Mouse (Mus musculus) hindbrain, postnatal 0 days (tissue): ENCODE results near the gene Slc36a4. TPM values are rescaled to one million over a fixed set of nuclear protein-coding genes. Genes with fewer than 3 reads are reported as not detected.

Source experiments
- ATAC-seq: fragments of 200-750 bp; cut with Nextera tagmentation; 2 replicates; pipeline ENCODE4 v1.8.0; 2017; ENCODE audit warnings: mild to moderate bottlenecking, moderate TSS enrichment, moderate library complexity
- DNase-seq: peaks from one replicate; pipeline ENCODE4 v3.0.0-alpha.2; 2015; ENCODE audit warnings: low spot score
- H3K27ac ChIP-seq: fragments of 300-500 bp; sonication (generic); 2 replicates; pipeline ENCODE4 v1.5.1; 2014; ENCODE audit warnings: mild to moderate bottlenecking
- H3K27me3 ChIP-seq: fragments of 300-500 bp; sonication (generic); 2 replicates; pipeline ENCODE4 v1.6.1; 2014; ENCODE audit warnings: low read length, mixed read lengths; ENCODE audit not compliant: insufficient read depth
- H3K36me3 ChIP-seq: fragments of 300-500 bp; sonication (generic); 2 replicates; pipeline ENCODE4 v1.6.1; 2014; ENCODE audit warnings: low read length, mixed read lengths; ENCODE audit not compliant: insufficient read depth
- H3K4me1 ChIP-seq: fragments of 300-500 bp; sonication (generic); 2 replicates; pipeline ENCODE4 v1.6.1; 2014; ENCODE audit warnings: antibody characterized with exemption, low read length, mixed read lengths; ENCODE audit not compliant: insufficient read depth
- H3K4me2 ChIP-seq: fragments of 300-500 bp; sonication (generic); 2 replicates; pipeline ENCODE4 v1.6.1; 2014; ENCODE audit warnings: low read depth, mild to moderate bottlenecking, low read length, moderate library complexity, mixed read lengths
- H3K4me3 ChIP-seq: fragments of 300-500 bp; sonication (generic); 2 replicates; pipeline ENCODE4 v1.5.1; 2014; ENCODE audit warnings: low read length
- H3K9ac ChIP-seq: fragments of 300-500 bp; sonication (generic); replicated peaks from 2 replicates; pipeline ENCODE4 v1.6.1; 2014; ENCODE audit warnings: mild to moderate bottlenecking, low read length, moderate library complexity, mixed read lengths
- H3K9me3 ChIP-seq: fragments of 300-500 bp; sonication (generic); 2 replicates; pipeline ENCODE4 v1.6.1; 2016; ENCODE audit warnings: low read length, mixed read lengths
- CTCF ChIP-seq: IDR thresholded peaks from 2 replicates; pipeline ENCODE4 v1.5.1; 2016; ENCODE audit warnings: antibody characterized with exemption, control low read depth, low read depth
- WGBS: fragments of 180-500 bp; shearing (Covaris S2); extraction: QIAGEN DNeasy Blood & Tissue Kit; methylation state at CpG from one replicate; pipeline ENCODE4 v1.1.7; 2014; 5-methylcytosine and 5-hydroxymethylcytosine counted together
- polyA plus RNA-seq: library from polyadenylated mRNA; unstranded; fragments of >200 nt; fragmentation: Nextera tagmentation; extraction: Ambion mirVana; gene quantifications from 2 replicates; pipeline ENCODE4 v1.2.1, GENCODE M21; 2015
- total RNA-seq: library from RNA; depleted of rRNA; stranded (reverse); fragments of >200 nt; gene quantifications from 2 replicates; pipeline ENCODE4 v1.2.3, GENCODE M21; 2014; rRNA removed

The Slc36a4 gene
- total RNA-seq (43.6 and 47.4 TPM in 2 replicates), polyA plus RNA-seq (23.7 and 26.7 TPM in 2 replicates)

GRCm38 (mm10) chr9:15709599-15710381, at the start of gene Slc36a4:
Gene Slc36a4 (plus strand): TSS chr9:15709738.
- peak within 1 kb of the TSS; percentile 74 for H3K4me2 ChIP-seq
- no peaks in the 10 kb centered on the region for H3K9me3 ChIP-seq
- H3K27ac ChIP-seq, result peak within 1 kb of the TSS; percentile 92
- H3K36me3 ChIP-seq, result no peaks in the 10 kb centered on the region
- H3K27me3 ChIP-seq, result no peaks in the 10 kb centered on the region
- under 1% methylated on average over 66 of the region's 75 CpGs for WGBS
- no peak for TF ChIP-seq CTCF
- H3K4me3 ChIP-seq, result peak within 1 kb of the TSS; percentile 71
- no peaks in the 10 kb centered on the region; the same call in 1 of the 2 replicates for H3K4me1 ChIP-seq
- DNase-seq (peak; percentile 89), ATAC-seq (peak; percentile 93)
- H3K9ac ChIP-seq, result peak within 1 kb of the TSS; percentile 81

GRCm38 (mm10) chr9:15664606-15665005, 44.9 kb upstream of the Slc36a4 start:
- WGBS, result 87% methylated on average over 7 of the region's 7 CpGs
- TF ChIP-seq CTCF, result no peak
- Histone ChIP-seq H3K36me3 (no peaks in the 10 kb centered on the region), H3K4me2 (no peak overlapping the region), H3K27me3 (no peaks in the 10 kb centered on the region), H3K4me1 (no peaks in the 10 kb centered on the region), H3K9ac (no peak overlapping the region), H3K27ac (no peak overlapping the region), H3K9me3 (no peaks in the 10 kb centered on the region), H3K4me3 (no peak overlapping the region)
- DNase-seq (no peak), ATAC-seq (no peak)

GRCm38 (mm10) chr9:15669452-15669851, 40.1 kb upstream of the Slc36a4 start:
- H3K27me3 ChIP-seq, result no peaks in the 10 kb centered on the region
- no peak overlapping the region for H3K4me2 ChIP-seq
- no peaks in the 10 kb centered on the region for H3K4me1 ChIP-seq
- ATAC-seq (no peak), DNase-seq (no peak)
- WGBS, result 76% methylated on average over 3 of the region's 3 CpGs
- no peaks in the 10 kb centered on the region for H3K36me3 ChIP-seq
- no peak overlapping the region for H3K4me3 ChIP-seq
- no peak overlapping the region for H3K9ac ChIP-seq
- no peak overlapping the region for H3K27ac ChIP-seq
- no peaks in the 10 kb centered on the region for H3K9me3 ChIP-seq
- TF ChIP-seq CTCF, result no peak

DNA sequence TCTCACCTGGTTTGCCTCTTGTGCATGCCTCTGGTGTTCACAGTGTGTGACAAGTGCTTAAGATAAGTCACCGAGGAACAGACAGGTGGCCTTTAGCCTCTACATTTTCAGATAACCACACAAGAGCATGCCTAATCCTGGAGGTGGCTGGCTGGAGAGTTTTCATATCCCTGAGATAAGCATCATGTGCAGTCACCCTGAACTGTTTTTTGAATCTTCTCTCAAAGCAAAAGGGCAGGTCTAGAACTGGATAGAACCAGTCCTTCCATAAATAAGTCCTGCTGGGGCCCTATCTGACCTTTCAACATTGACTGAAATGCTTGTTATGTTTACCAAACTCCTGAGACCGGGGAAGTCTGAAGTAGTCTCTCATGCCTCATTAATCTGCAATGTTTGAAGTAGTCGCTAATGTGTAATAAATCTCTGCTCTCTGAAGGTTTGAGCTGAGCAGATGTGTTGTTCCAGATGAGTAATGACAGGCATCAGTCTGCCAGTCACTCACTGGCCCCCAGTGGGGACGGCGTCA, 39.5 kb upstream of the Slc36a4 start:
- no peaks in the 10 kb centered on the region for H3K4me1 ChIP-seq
- 34% methylated on average over 5 of the region's 5 CpGs for WGBS
- no peak overlapping the region for H3K9ac ChIP-seq
- H3K4me2 ChIP-seq, result no peak overlapping the region
- DNase-seq (no peak), ATAC-seq (no peak)
- no peaks in the 10 kb centered on the region for H3K36me3 ChIP-seq
- H3K27ac ChIP-seq, result no peak overlapping the region
- no peaks in the 10 kb centered on the region for H3K9me3 ChIP-seq
- no peaks in the 10 kb centered on the region for H3K27me3 ChIP-seq
- no peak for TF ChIP-seq CTCF
- H3K4me3 ChIP-seq, result no peak overlapping the region

DNA sequence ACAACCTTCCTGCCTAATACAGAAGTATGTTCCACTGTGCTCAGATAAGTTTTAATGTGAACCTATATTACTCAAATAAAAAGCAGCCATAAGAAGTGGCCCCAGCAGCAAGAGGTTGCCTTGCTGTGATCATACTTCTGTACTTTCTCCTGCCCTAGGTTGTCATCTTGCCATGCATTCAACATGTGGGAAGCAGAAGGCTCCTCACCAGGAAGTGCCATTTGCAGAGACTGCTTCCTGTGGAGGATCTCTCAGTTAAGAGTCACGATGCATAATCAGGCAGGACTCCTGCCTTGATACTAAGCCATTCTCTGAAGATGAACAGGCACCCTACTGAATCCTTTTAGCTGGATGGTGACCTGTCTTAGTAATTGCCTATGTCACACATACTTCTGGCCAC, 37.3 kb upstream of the Slc36a4 start:
- no peaks in the 10 kb centered on the region for H3K36me3 ChIP-seq
- H3K9me3 ChIP-seq, result no peaks in the 10 kb centered on the region
- no peak for DNase-seq
- H3K27me3 ChIP-seq, result no peaks in the 10 kb centered on the region
- H3K4me2 ChIP-seq, result no peak overlapping the region
- H3K4me3 ChIP-seq, result no peak overlapping the region
- ATAC-seq, result no peak
- no peak overlapping the region for H3K27ac ChIP-seq
- H3K4me1 ChIP-seq, result no peaks in the 10 kb centered on the region
- no peak for TF ChIP-seq CTCF
- no peak overlapping the region for H3K9ac ChIP-seq
- 38% methylated on average over 1 of the region's 1 CpGs for WGBS

GRCm38 (mm10) chr9:15681855-15682466, 27.6 kb upstream of the Slc36a4 start:
- 26% methylated on average over 2 of the region's 2 CpGs for WGBS
- Histone ChIP-seq H3K4me3 (no peak overlapping the region), H3K4me2 (no peak overlapping the region), H3K9ac (no peak overlapping the region), H3K36me3 (no peaks in the 10 kb centered on the region), H3K9me3 (no peaks in the 10 kb centered on the region), H3K27me3 (no peaks in the 10 kb centered on the region), H3K27ac (no peak overlapping the region), H3K4me1 (no peaks in the 10 kb centered on the region)
- TF ChIP-seq CTCF, result peak; percentile 98
- DNase-seq, result peak; percentile 92
- ATAC-seq, result peak; percentile 94
